Mouse (Mus musculus): ENCODE results near the gene Ttc21a.

- TF ChIP-seq TAL1 (IDR thresholded peaks at IDR 0.05; ENCODE audit: low read length) (no peak), GATA1 (IDR thresholded peaks at IDR 0.05; ENCODE audit: low read length) (no peak)
Observed at GRCm38 (mm10) chr9:119998776-119999175, 61.4 kb downstream of the Ttc21a start.

Data from erythroblast, embryonic 14.5 days (primary cell).